Mouse (Mus musculus) brain, embryonic 14.5 days (tissue): ENCODE measurements at regions not wholly inside any gene's neighbourhood (a gene's known extent, or its start where the extent isn't known, plus 50 kb on each side); places are given as distances from the start of the nearest gene placed in this dataset.

Experiments used
- CTCF ChIP-seq: fragments of 200-500 bp; IDR thresholded peaks from 2 replicates; pipeline ENCODE4 v1.5.1; 2012; ENCODE audit warnings: inconsistent platforms, mild to moderate bottlenecking, moderate library complexity, borderline replicate concordance; ENCODE audit not compliant: insufficient read depth, insufficient read length; ENCODE audit errors: extremely low read depth
- POLR2A ChIP-seq: fragments of 200-500 bp; IDR thresholded peaks from 2 replicates; pipeline ENCODE4 v1.6.1; 2012; ENCODE audit warnings: mild to moderate bottlenecking, inconsistent platforms, borderline replicate concordance; ENCODE audit not compliant: poor library complexity, insufficient read depth, insufficient read length, severe bottlenecking; ENCODE audit errors: extremely low read depth

DNA sequence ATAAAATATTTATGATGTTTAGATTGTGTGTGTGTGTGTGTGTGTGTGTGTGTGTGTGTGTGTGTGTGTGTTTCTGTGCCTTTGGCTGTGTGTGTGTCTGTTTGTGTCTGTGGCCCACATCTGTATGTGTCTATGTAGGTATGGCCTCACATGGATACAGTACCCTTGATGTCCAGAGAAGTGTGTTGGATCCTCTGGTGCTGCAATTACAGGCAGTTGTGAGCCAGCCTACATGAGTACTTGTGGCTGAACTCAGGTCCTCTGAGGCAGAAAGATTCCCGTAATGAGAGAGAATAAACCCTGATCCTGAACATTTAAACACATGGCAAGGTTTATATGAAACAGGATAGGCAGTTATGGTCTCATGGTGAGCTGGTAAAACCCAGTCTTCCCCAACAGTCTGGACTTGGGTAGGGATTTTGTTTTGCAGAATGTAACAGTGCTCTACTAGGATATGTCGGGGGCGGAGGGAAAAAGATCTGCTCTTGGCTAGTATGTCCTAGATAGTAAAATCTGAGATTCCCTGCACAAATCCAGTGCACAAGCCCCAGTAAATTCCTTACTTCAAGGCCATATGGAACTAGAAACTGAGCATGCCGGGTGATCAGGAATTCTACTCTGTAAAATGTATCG is 275.6 kb downstream of the Kctd12 start:
- TF ChIP-seq CTCF (no peak), POLR2A (no peak)
